Mouse (Mus musculus) small intestine, adult 2 months (tissue): ENCODE measurements at regions not wholly inside any gene's neighbourhood (a gene's known extent, or its start where the extent isn't known, plus 50 kb on each side); places are given as distances from the start of the nearest gene placed in this dataset.

ENCODE experiments used
- CTCF ChIP-seq: fragments of 200-500 bp; IDR thresholded peaks from 2 replicates; pipeline ENCODE4 v1.5.1; 2012; ENCODE audit warnings: low read depth, mild to moderate bottlenecking, control low read depth, inconsistent platforms, low read length, moderate library complexity, mixed read lengths; ENCODE audit not compliant: insufficient replicate concordance, insufficient read length; ENCODE audit errors: extremely low read depth
- POLR2A ChIP-seq: fragments of 200-500 bp; IDR thresholded peaks from 2 replicates; pipeline ENCODE4 v1.6.1; 2012; ENCODE audit warnings: low read depth, mild to moderate bottlenecking, control low read depth, inconsistent platforms, low read length, moderate library complexity

GRCm38 (mm10) chr3:56964156-56964555, 337.6 kb downstream of the Tm4sf1 start:
- TF ChIP-seq CTCF (no peak), POLR2A (no peak)
